Mouse (Mus musculus) gastrocnemius, adult 18-20 months (tissue): ENCODE data around the gene Tnfsfm13. TPM values are rescaled to one million over a fixed set of nuclear protein-coding genes. Genes with fewer than 3 reads are reported as not detected.
A peak's percentile ranks its signal among the peaks of the same experiment; 100 is the strongest.

Experiments used
- DNase-seq: peaks from one replicate; pipeline ENCODE4 v3.0.0; 2021; ENCODE audit warnings: low spot score
- total RNA-seq, 2 experiments: library from RNA; stranded (reverse); gene quantifications; 2 replicates each; pipeline ENCODE4 v1.2.3; 2021

The Tnfsfm13 gene
- total RNA-seq, 2 experiments from 2014 or later: 1.1 to 1.3 TPM

DNA sequence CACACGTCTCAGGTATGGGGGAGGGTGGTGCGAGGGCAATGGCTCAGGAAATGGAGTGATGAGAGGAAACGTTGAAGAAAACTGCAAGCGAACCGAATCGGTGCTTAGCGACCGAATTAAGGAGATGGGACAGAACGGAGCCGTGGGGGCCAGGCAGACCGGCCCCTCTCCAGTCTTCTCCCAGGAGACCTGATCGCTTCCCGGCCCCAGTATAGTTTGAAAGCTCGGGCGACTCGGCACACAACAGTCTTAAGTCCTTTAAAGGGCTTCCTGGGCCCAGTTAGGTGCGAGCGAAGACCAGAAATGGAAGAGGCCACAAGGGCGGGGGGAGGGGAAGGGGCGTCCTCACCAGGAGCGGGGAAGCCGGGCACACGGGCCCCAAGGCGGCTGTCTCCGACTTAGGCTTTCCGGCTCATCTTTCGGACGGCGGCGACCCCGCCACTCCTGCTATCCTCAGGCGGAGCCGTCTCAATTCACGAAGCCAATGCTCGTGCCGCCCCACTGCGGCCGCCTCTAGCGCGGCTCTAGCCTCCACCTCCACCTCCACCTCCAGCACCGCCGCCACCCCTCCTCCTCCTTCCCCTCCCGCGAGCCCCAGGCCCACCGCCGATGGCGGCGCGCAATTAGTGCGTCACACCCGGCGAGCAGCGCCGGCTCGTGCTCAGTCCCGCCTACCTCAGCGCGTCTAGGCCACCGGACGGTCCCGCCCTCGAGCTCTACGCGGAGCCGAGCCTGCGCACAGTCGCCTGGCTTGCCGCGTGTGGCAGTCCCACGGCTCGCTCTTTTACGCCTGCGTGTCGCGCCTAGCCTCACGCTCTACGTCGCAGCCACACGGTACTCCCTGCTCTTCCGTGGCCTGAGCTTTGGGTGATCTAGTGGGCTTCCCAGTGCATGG is 14.3 kb downstream of the Tnfsfm13 start, which contains the start of gene Senp3:
Senp3 (minus strand) TSS at position 771 of the 895 bp plus-strand sequence.
- DNase-seq: peak; percentile 96

DNA sequence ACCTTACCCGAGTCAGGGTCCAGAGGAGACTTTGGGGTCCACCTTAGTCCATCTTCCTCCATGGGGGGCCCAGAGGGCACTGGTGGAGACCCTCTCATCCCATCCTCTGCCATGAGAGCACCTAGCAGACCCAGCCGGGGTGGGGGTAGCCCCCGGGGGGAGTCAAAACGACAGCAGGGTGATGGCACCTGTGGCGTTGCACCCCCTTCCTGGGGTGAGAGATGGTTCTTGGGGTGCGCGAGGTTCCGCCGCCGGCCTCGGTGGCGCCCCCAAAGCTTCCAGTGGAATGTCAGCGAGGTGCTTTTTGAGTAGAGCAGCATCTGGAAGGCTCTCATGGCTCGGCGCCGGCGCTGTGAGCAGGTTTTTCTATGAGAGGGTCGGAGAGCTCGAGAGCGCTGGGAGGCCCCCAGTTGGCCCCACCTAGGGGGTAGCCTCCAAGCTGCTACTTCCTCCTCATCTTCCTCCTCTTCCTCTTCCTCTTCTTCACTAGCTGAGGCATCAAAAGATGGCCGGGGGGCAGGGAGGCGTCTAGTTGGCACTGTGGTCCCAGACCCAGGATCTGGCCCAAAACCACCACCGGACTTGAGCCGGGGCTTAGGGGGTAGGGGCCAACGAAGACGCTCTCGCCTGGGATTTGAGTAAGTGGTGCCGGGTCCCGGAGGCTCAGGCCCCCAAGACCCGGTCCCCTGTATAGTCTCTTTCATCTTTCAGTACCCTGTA is 15.6 kb downstream of the Tnfsfm13 start:
- DNase-seq: no peak

DNA sequence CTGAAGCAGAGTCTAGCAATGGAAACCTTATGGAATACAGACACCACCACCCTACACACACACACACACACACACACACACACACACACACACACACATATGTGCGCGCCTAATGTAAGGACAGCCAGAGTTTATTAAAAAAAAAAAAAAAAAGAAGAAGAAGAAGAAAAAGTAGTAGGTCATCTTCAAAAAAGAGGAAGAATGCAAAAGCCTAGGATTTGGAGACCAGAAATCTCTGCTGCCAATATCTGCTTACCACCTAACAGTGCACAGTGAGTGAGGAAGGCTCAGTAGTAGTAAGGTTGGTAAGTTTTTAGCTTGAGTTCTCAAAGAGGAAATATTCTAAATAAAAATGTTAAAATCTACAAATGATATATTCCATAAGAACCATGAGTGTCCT is 16.8 kb downstream of the Tnfsfm13 start:
- no peak for DNase-seq

DNA sequence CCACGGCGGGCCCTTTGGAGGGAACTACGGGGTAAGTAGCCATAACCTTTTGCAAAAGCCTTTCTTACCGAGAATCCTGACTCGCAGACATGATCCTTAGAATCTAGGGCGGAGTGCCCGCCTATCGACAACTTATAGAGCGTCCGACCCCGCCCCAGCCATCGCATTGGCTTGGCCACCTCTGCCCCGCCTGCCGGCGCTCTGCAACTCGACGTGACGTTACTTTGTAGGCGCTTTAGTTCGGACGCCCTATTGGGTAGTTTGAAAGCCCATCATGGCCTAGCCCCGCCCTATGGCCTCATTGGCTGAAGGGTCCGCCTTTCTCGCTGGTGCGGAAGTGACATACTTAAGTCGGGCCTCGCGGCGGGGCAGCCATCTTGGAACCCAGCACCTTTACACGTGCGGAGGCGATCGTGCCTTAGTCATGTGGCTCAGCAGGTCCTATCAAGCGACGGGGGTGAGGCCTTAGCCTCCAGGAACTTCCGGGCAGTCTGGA is 23.6 kb downstream of the Tnfsfm13 start, which contains the start of gene Eif4a1:
Eif4a1 (minus strand) TSS at position 213 of the 496 bp plus-strand sequence.
- DNase-seq: peak; percentile 100

DNA sequence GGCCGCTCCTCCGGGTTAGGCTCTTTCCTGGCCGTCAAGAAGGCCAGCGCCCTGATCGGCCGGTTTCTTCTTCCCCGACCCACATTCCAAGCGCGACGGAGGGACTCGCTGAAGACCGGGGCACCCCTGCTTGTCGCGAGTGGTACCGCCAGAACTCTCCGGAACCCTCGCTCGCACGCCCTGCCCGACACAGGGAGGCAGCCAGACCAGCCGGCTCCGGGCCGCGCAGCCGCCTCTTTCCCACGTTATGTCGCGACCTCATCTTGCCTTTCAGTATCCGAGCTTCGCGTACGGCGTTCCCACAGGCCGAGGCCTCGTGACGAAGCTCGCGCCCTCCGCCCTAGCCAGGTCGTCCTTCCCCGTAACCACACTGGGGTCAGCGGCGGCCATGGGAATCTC is 24.2 kb downstream of the Tnfsfm13 start:
- no peak for DNase-seq

DNA sequence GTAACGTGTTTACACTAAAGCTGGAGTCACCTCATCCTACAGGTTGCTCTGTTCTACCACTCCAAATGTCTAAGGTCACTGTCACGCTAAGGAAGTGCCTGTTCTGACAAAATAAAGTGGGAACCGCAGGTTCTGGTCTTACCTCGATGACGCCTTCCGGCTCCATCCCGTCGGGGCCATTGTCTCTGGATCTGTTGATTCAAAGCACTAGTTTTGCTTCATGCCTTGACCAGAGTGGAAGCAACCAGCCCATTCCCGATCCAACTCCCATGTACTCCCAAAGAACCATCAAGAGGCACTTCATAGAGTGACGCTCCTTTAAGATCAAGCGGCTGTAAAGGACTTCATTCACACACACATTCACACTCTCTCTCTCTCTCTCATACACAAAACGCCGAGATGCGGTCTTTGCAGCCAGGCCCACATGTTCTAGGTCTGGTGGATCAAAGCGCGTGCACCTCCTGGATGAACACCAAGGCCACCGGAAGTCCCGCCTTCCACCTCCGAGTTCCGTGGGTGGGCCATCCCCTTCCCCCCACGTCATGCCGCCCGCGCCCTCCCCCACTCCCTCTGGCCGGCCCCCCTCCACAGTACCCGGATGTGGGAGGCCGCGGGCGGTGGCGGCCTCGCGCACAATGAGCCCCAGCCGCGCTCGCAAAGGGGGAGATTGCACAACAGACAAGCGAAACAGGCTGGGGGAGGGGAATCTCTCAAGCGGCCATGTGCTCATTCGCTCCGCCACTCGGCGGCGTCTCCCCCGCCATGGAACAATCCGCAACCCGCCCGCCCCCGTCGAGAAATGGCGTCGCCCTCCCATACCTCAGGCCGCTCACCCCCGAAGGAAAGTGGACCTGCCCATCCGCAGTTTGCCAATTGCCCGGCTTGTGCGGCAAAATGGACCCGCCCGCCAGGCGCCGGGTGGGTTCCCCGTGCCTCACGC is 24.8 kb downstream of the Tnfsfm13 start:
- peak; percentile 94 for DNase-seq

DNA sequence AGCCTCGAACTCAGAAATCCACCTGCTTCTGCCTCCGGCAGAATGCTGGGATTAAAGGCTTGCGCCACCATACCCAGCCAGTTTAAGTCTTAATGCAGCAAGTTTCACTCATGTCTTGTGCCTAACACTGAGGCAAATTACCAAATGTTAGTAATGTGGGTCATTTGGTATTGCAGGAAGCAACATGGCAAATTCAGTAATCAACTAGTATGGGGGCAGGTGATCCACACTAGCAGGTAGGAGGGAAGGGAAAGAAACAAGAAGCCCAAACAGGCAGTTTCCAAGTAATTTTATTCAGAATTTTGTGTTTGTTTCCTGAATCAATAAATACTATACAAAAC is 29.3 kb downstream of the Tnfsfm13 start:
- DNase-seq: no peak

DNA sequence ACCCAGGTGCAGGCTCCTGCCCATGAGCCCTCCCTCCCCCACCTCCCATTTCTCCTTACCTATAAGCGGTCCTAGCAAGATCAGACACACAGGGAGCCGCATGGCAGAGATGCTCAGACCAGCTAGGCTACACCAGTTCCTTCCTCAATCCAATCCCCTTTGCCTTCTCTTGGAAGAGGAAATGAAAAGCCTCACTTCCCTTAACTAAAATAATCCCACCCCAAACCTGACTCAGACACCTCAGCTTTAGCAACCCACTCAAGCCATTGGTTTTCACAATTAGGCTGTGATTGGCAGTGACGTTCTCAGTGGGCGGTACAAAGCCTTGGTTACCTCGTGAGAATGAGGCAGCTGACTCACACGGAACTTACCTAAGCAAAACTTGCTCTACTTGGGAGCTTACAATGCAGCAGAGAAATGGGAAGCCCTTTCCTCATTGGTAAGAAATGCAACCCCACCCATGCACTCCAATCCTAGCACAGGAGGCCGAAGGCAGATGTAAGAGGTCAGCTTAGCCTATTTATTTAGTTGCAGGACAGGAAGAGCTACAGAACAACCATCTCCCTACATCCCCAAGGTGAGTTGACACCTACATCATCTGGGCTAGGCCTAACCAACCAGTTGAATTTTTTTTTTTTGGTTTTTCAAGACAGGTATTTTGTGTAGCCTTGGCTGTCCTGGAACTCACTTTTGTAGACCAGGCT is 29.8 kb downstream of the Tnfsfm13 start, which contains the start of gene Cd68:
Cd68 (minus strand) TSS at position 193 of the 704 bp plus-strand sequence.
- DNase-seq: no peak

DNA sequence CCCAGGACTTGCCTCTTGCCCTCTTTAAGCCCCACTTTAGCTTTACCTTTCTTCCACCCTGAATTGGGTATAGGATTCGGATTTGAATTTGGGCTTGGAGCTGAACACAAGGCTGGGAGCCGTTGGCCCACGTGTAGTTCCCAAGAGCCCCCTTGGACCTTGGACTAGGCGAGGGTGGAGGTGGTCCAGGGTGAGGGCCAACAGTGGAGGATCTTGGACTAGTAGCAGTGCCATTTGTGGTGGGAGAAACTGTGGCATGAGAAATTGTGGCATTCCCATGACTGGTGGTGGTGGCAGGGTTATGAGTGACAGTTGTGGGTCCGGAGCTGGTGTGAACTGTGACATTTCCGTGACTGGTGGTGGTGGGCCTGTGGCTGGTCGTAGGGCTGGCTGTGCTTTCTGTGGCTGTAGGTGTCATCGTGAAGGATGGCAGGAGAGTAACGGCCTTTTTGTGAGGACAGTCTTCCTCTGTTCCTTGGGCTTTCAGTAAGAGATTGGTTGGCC is 30.4 kb downstream of the Tnfsfm13 start:
- no peak for DNase-seq

DNA sequence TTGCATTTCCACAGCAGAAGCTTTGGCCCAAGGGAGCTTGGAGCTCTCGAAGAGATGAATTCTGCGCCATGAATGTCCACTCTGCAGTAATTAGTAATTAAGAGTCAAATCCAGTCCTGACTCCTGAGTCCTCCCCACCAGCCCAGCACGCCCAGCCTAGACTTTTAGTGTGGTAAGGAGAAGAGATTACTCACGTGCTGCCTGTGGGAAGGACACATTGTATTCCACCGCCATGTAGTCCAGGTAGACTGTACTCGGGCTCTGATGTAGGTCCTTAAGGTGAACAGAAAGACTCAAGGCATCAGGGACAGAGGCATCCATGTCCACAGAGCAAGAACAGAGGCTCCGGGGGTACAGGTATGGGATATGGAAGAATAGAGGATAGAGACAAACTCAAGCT is 31.1 kb downstream of the Tnfsfm13 start:
- DNase-seq: no peak

DNA sequence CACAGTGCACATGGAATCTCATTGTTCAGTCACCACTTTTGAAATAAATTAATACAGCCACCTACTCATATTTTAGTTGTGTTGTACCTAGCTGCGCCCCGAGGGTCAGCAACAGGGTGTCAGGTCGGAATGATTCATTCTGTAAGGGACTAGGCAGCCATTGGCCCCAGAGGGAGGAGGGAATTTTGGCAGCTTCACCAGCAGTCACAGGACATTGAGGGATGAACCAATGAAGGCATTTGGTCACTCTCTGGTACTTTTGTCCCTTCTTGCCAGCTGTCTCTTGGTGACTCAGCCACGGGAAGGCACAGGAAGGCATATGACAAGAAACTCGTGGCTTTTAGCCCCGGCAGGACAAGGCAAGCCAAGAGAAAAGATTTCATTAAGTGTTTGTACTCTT is 32.1 kb downstream of the Tnfsfm13 start:
- peak; percentile 35 for DNase-seq

DNA sequence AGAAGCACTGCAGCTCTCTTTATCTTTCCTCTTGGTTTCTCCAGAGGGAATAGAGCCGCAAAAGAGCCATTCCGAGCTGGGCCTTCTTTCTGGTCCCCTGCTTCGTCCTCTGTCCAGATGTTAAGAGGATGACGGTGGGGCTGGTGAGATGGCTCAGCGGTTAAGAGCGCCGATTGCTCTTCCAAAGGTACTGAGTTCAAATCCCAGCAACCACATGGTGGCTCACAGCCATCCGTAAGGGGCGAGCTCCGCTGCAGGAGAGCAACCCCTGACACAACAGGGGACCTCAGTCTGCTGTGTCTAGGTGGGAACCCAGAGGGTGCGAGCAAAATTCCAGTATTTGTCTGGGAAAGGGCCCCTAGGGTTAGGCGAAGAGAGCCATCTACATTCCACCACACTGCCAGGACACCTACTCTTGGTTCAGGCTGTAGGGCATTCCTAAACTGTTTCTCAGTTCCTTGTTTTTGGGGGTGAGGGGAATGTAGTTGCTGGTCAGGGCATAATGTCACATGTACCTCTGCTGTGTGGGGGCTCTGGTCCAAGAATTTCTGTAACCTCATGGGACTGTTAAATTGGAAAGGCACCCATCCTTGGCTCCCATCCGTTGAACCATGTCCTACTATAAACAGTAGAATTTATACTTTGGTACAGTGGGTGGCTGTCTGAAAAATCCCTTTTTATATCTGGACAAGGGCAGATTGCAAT is 32.8 kb downstream of the Tnfsfm13 start:
- no peak for DNase-seq

DNA sequence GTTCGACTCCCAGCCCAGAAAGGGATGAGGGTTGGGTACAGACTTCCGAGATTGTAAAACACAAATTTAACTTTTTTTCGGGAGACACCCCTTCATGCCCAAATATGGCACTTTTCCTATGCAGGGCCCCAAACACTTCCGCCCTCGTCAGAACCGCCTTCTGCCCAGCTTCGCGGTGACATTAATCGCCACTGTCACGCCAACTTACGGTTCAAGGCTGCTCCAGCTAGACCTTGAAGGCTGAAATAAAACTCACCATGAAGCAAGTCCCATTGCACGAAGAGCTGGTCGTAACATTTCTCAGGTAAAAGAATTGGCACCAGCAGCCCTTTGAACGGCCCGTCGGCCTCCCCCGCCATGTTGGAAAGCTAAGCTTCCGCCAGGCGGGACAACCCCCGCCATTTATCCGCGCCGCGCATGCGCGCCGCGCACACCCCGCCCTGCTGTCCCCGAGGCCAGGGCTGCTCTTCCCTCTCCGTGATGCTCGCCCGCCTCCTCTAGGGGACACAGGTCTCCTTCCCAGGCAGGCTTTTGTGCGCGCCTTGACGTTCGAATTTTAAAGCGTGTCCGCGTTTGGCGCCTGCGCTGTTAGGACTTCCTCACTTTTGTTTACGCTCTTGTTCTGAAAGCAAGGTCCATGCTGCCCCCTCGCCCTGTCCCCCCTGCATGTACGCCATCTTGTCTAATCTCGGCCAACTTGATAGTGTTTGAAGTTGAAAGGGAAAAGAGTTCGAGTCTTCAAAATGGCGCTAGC is 33.5 kb downstream of the Tnfsfm13 start, which contains the start of gene Mpdu1:
Mpdu1 (minus strand) TSS at position 430 of the 754 bp plus-strand sequence.
- peak; percentile 92 for DNase-seq

DNA sequence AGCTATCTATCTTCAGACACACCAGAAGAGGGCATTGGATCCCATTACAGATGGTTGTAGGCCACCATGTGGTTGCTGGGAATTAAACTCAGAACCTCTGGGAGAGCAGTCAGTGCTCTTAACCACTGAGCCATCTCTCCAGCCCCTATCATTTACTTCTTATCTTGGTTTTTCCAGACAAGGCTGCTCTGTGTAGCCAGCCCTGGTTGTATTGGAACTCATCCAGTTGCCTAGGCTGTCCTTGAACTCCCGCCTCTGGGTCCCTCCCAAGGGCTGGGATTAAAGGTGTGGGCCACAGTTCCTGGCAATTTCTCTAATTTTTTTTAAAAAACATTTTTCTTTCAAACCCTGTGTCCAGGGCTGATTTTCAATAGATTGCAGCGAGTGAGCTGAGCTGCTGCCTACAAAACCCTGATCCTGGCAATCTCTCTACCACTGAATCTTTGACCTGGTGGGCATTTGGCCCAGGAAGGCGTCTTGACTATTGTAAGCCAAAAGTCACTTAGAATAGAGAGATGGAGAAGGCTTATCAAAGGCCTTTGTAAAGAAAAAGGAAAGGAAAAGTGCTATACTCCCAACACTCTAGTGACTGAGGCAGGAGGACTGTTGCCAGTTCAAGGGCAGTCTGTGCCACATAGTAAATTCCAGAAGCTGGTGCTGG is 34.5 kb downstream of the Tnfsfm13 start:
- no peak for DNase-seq

DNA sequence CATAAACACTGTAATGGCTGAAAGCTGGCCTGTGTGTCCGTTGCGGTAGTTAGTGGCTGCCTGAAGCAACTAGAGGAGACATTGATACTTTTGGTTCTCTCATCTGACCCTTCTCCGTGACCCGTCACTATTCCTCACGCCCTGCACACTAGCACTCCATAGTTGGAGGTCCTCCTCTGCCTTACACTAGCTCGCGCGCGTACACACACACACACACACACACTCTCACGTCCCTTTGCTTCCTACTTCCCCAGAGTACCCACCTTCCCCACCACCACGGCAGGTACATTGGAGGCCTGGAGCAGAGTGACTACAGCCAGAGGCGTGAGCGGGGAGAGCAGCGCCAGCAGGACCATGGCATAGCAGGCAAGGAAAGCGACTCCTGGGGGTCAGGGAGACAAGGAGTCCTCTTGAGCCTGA is 38.4 kb downstream of the Tnfsfm13 start:
- DNase-seq: no peak

DNA sequence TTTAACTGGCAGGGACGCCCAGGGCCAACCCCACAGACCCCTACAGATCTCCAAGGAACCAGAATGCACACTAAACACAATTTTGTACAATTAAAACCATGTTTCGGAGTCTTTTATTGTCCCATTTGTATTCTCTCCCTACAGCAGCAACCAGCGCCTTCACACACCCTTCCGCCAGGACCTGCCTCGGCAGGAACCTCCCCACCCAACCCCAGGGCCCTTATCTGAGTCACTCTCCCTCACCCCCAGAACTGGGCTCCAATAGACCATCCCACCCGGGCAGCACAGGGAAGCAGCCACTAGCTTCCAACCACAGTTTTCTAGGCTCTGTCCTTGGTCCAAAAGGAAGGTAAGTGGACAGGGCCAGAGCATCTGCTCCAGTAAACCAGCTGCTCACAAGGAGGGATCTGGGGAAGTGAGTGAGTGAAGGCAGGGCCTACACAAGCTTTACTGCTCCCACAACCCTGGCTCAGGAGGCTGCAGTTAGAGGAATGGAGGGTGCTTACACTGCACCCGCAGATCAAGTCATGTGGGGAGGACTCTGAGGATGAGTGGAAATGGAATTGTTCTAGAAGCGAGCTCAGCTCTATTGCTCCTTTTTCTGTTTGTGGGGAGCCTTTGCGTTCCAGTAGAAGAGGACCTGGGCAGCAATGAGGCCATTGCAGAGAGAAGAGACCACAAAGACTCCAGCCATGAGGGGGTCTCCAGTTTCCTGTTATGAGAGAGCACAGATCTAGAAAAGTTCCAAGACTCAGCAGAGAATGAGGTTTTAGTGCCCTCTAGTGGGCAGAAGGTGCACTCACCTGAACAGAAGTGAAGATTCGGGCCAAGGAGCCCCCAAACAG is 39.1 kb downstream of the Tnfsfm13 start:
- peak; percentile 47 for DNase-seq

DNA sequence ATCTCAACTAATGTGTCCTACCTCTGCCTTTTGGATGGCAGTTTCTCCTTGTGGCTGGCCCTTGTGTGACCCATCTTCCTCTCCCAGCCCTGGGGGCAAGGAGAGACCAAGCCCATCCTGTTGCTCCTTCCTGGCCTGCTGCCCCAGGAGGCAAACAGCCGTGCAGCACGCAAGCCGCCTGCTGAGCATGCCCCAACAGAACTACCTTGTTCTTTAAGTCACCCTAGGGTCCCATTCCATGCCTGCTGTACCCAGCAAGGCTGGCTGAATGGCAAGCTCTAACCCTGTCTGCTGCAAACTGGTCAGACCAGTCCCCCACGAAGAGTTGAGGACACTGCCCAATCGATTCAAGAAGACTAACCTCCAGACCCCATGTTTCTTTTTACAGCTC is 39.8 kb downstream of the Tnfsfm13 start:
- DNase-seq: no peak
